In genomic region chr7:132411708-132412107, GRCm38 (mm10) we compare ENCODE assay signal across 29 mouse cellular contexts.
A peak's percentile ranks its signal among the peaks of the same experiment; 100 is the strongest.
DNase-seq lines count a peak whose midpoint lies in the region.
"Had no signal": no experiment of that assay in that cellular context is flagged by ENCODE, and none has a peak within 500 bp of the region (broad histone marks: within the 10 kb centered on the region; RNA-seq: fewer than 3 reads in every experiment).

No protein-coding gene starts in this region.

- 88% methylated on average over 2 of the region's 2 CpGs for WGBS in midbrain, embryonic 10.5 days

- no peaks in the 10 kb centered on the region for H3K9me3 ChIP-seq in midbrain, embryonic 10.5 days (replicated peaks)
- H3K9me3 ChIP-seq: embryonic facial prominence, embryonic 10.5 days; embryonic facial prominence, embryonic 15.5 days; forebrain, embryonic 13.5 days; hindbrain, embryonic 12.5 days; limb, embryonic 13.5 days; liver, embryonic 12.5 days; midbrain, embryonic 13.5 days; neural tube, embryonic 13.5 days had no signal

- H3K27me3 ChIP-seq in midbrain, embryonic 10.5 days (ENCODE audit: low read depth, poor library complexity, severe bottlenecking) = no peaks in the 10 kb centered on the region
- H3K27me3 ChIP-seq: embryonic facial prominence, embryonic 15.5 days; forebrain, embryonic 13.5 days; hindbrain, embryonic 12.5 days; limb, embryonic 13.5 days; midbrain, embryonic 13.5 days; neural tube, embryonic 13.5 days; Patski had no signal

- 0 out of 2 replicates have a peak, but pooled peaks cover 2% of the 10 kb centered on the region for H3K4me1 ChIP-seq in midbrain, embryonic 10.5 days
- H3K4me1 ChIP-seq: embryonic facial prominence, embryonic 15.5 days; forebrain, embryonic 13.5 days; liver, embryonic 12.5 days; megakaryocyte, embryonic 14.5 days had no signal

- no peak overlapping the region for H3K27ac ChIP-seq in midbrain, embryonic 10.5 days (replicated peaks)
- H3K27ac ChIP-seq: embryonic facial prominence, embryonic 10.5 days; embryonic facial prominence, embryonic 15.5 days; forebrain, embryonic 13.5 days; hindbrain, embryonic 12.5 days; limb, embryonic 13.5 days; liver, embryonic 12.5 days; midbrain, embryonic 13.5 days; neural tube, embryonic 13.5 days had no signal

- DNase-seq in cerebellum, adult 11-12 months = peak; percentile 16
- DNase-seq in cerebellum, adult 11 months = no peak
- peak; percentile 47 to 62 for DNase-seq in right cerebral cortex, postnatal 10 days (ENCODE audit: low spot score in 2 of 2)
- DNase-seq in right cerebral cortex, adult 18-20 months = no peak
- peak; percentile 20 for DNase-seq in cerebellum, adult 9-11 months
- DNase-seq in frontal cortex, postnatal 10 days (ENCODE audit: low spot score in 2 of 2) = no peak
- no peak for DNase-seq in midbrain, embryonic 10.5 days (ENCODE audit: low spot score)
- DNase-seq: adrenal gland, postnatal 10 days; gastrocnemius, postnatal 36 days; heart, adult 18-20 months; heart, postnatal 36 days; kidney, adult 9 months; kidney, postnatal 10 days; layer of hippocampus, adult 9-11 months; liver, postnatal 0 days; lung, postnatal 4 days; thymus, adult 2 months; thymus, postnatal 36 days had no signal

- H3K36me3 ChIP-seq in midbrain, embryonic 10.5 days = no peaks in the 10 kb centered on the region
- H3K36me3 ChIP-seq: embryonic facial prominence, embryonic 10.5 days; embryonic facial prominence, embryonic 15.5 days; G1E; hindbrain, embryonic 12.5 days; limb, embryonic 13.5 days; liver, embryonic 12.5 days; midbrain, embryonic 13.5 days; neural tube, embryonic 13.5 days had no signal

- no peak overlapping the region for H3K4me3 ChIP-seq in midbrain, embryonic 10.5 days
- H3K4me3 ChIP-seq: embryonic facial prominence, embryonic 10.5 days; embryonic facial prominence, embryonic 15.5 days; forebrain, embryonic 13.5 days; hindbrain, embryonic 12.5 days; limb, embryonic 13.5 days; liver, embryonic 12.5 days; megakaryocyte, embryonic 14.5 days; midbrain, embryonic 13.5 days; neural tube, embryonic 13.5 days had no signal

Comparison
In these comparisons a context has a peak if more than half of its experiments do, and no peak if none do; other contexts are left out.
1. DNase-seq: peak in cerebellum, adult 11-12 months (single experiment), right cerebral cortex, postnatal 10 days (2 of 2) and cerebellum, adult 9-11 months (single experiment); none in cerebellum, adult 11 months (single experiment), right cerebral cortex, adult 18-20 months (single experiment), frontal cortex, postnatal 10 days (0 of 2) and midbrain, embryonic 10.5 days (single experiment).